Mouse (Mus musculus): ENCODE measurements around the gene Ssu72. TPM values are rescaled to one million over a fixed set of nuclear protein-coding genes. Genes with fewer than 3 reads are reported as not detected.

Gene Ssu72
- polyA plus RNA-seq, 1 experiment from 2014 or later, result 122 TPM

GRCm38 (mm10) chr4:155721668-155722083, 17.1 kb downstream of the Ssu72 start:
- DNase-seq (ENCODE audit: low spot score), result no peak
- Histone ChIP-seq H3K9ac (ENCODE audit: low read depth, low read length) (no peak overlapping the region), H3K36me3 (ENCODE audit: control insufficient read depth, insufficient read depth, low read length) (peaks cover 9% of the 10 kb centered on the region), H3K4me1 (replicated peaks; ENCODE audit: control insufficient read depth, insufficient read depth, low read length) (no peaks in the 10 kb centered on the region), H3K4me2 (no peak overlapping the region), H3K4me3 (ENCODE audit: low read depth, low read length) (no peak overlapping the region), H3K27ac (ENCODE audit: low read depth, low read length) (no peak overlapping the region), H3K9me3 (ENCODE audit: control insufficient read depth, low read length) (no peaks in the 10 kb centered on the region), H3K27me3 (replicated peaks; ENCODE audit: control insufficient read depth, insufficient read depth, low read length) (no peaks in the 10 kb centered on the region)
- 59% methylated on average over 4 of the region's 4 CpGs for WGBS
- no peak for ATAC-seq (replicated peaks; ENCODE audit: low FRiP score)

- no peak overlapping the region for H3K4me3 ChIP-seq (ENCODE audit: low read depth, low read length)
- H3K36me3 ChIP-seq (ENCODE audit: control insufficient read depth, insufficient read depth, low read length), result peaks cover 16% of the 10 kb centered on the region
- ATAC-seq (replicated peaks; ENCODE audit: low FRiP score) (no peak), DNase-seq (ENCODE audit: low spot score) (no peak)
- no peaks in the 10 kb centered on the region for H3K4me1 ChIP-seq (replicated peaks; ENCODE audit: control insufficient read depth, insufficient read depth, low read length)
- H3K27me3 ChIP-seq (replicated peaks; ENCODE audit: control insufficient read depth, insufficient read depth, low read length), result no peaks in the 10 kb centered on the region
- no peak overlapping the region for H3K4me2 ChIP-seq
- no peaks in the 10 kb centered on the region for H3K9me3 ChIP-seq (ENCODE audit: control insufficient read depth, low read length)
- H3K9ac ChIP-seq (ENCODE audit: low read depth, low read length), result no peak overlapping the region
- WGBS, result 88% methylated on average over 2 of the region's 2 CpGs
- no peak overlapping the region for H3K27ac ChIP-seq (ENCODE audit: low read depth, low read length)
Observed at GRCm38 (mm10) chr4:155727993-155728392, 23.4 kb downstream of the Ssu72 start.

GRCm38 (mm10) chr4:155733267-155733666, 28.7 kb downstream of the Ssu72 start:
- ATAC-seq (replicated peaks; ENCODE audit: low FRiP score) (no peak), DNase-seq (ENCODE audit: low spot score) (no peak)
- Histone ChIP-seq H3K36me3 (ENCODE audit: control insufficient read depth, insufficient read depth, low read length) (peaks cover 9% of the 10 kb centered on the region), H3K4me3 (ENCODE audit: low read depth, low read length) (no peak overlapping the region), H3K4me2 (peak overlapping the region; percentile 97), H3K4me1 (replicated peaks; ENCODE audit: control insufficient read depth, insufficient read depth, low read length) (peaks cover 16% of the 10 kb centered on the region), H3K27ac (ENCODE audit: low read depth, low read length) (no peak overlapping the region), H3K9me3 (ENCODE audit: control insufficient read depth, low read length) (no peaks in the 10 kb centered on the region), H3K9ac (ENCODE audit: low read depth, low read length) (no peak overlapping the region), H3K27me3 (replicated peaks; ENCODE audit: control insufficient read depth, insufficient read depth, low read length) (no peaks in the 10 kb centered on the region)
- 90% methylated on average over 10 of the region's 10 CpGs for WGBS

GRCm38 (mm10) chr4:155734350-155734941, 29.8 kb downstream of the Ssu72 start, which contains the start of gene Tmem240:
TSS of gene Tmem240 (plus strand) at chr4:155734800.
- H3K36me3 ChIP-seq (ENCODE audit: control insufficient read depth, insufficient read depth, low read length), result peaks cover 6% of the 10 kb centered on the region; the same call in 1 of the 2 replicates
- H3K27ac ChIP-seq (ENCODE audit: low read depth, low read length), result peak within 1 kb of the TSS; percentile 60; the same call in 1 of the 2 replicates
- H3K4me2 ChIP-seq, result peak within 1 kb of the TSS; percentile 97
- no peaks in the 10 kb centered on the region for H3K9me3 ChIP-seq (ENCODE audit: control insufficient read depth, low read length)
- H3K27me3 ChIP-seq (replicated peaks; ENCODE audit: control insufficient read depth, insufficient read depth, low read length), result no peaks in the 10 kb centered on the region
- peak within 1 kb of the TSS; percentile 76 for H3K4me3 ChIP-seq (ENCODE audit: low read depth, low read length)
- peak; percentile 85 for DNase-seq (ENCODE audit: low spot score)
- peak; percentile 88 for ATAC-seq (replicated peaks; ENCODE audit: low FRiP score)
- peaks cover 16% of the 10 kb centered on the region for H3K4me1 ChIP-seq (replicated peaks; ENCODE audit: control insufficient read depth, insufficient read depth, low read length)
- peak within 1 kb of the TSS; percentile 66 for H3K9ac ChIP-seq (ENCODE audit: low read depth, low read length)
- WGBS, result under 1% methylated on average over 30 of the region's 35 CpGs

- peak; percentile 74 for ATAC-seq (replicated peaks; ENCODE audit: low FRiP score)
- Histone ChIP-seq H3K4me3 (ENCODE audit: low read depth, low read length) (peak overlapping the region; percentile 76), H3K9me3 (ENCODE audit: control insufficient read depth, low read length) (no peaks in the 10 kb centered on the region), H3K9ac (ENCODE audit: low read depth, low read length) (peak overlapping the region; percentile 66), H3K4me2 (peak overlapping the region; percentile 97), H3K27me3 (replicated peaks; ENCODE audit: control insufficient read depth, insufficient read depth, low read length) (no peaks in the 10 kb centered on the region), H3K36me3 (ENCODE audit: control insufficient read depth, insufficient read depth, low read length) (peaks cover 11% of the 10 kb centered on the region; the same call in 1 of the 2 replicates), H3K27ac (ENCODE audit: low read depth, low read length) (peak overlapping the region; percentile 60; the same call in 1 of the 2 replicates), H3K4me1 (replicated peaks; ENCODE audit: control insufficient read depth, insufficient read depth, low read length) (peaks cover 16% of the 10 kb centered on the region)
- WGBS, result 2% methylated on average over 60 of the region's 79 CpGs
- peak; percentile 54 for DNase-seq (ENCODE audit: low spot score)
Observed at GRCm38 (mm10) chr4:155734951-155735702, 30.5 kb downstream of the Ssu72 start.

- no peak for DNase-seq (ENCODE audit: low spot score)
- WGBS, result 71% methylated on average over 5 of the region's 5 CpGs
- H3K27me3 ChIP-seq (replicated peaks; ENCODE audit: control insufficient read depth, insufficient read depth, low read length), result no peaks in the 10 kb centered on the region
- H3K27ac ChIP-seq (ENCODE audit: low read depth, low read length), result no peak overlapping the region
- H3K4me2 ChIP-seq, result peak overlapping the region; percentile 97
- H3K36me3 ChIP-seq (ENCODE audit: control insufficient read depth, insufficient read depth, low read length), result peaks cover 17% of the 10 kb centered on the region; the same call in 1 of the 2 replicates
- no peaks in the 10 kb centered on the region for H3K9me3 ChIP-seq (ENCODE audit: control insufficient read depth, low read length)
- H3K9ac ChIP-seq (ENCODE audit: low read depth, low read length), result peak overlapping the region; percentile 66
- no peak for ATAC-seq (replicated peaks; ENCODE audit: low FRiP score)
- H3K4me1 ChIP-seq (replicated peaks; ENCODE audit: control insufficient read depth, insufficient read depth, low read length), result peaks cover 16% of the 10 kb centered on the region
- H3K4me3 ChIP-seq (ENCODE audit: low read depth, low read length), result peak overlapping the region; percentile 76
Observed at GRCm38 (mm10) chr4:155735788-155736187, 31.2 kb downstream of the Ssu72 start.

GRCm38 (mm10) chr4:155736421-155736820, 31.8 kb downstream of the Ssu72 start:
- DNase-seq (ENCODE audit: low spot score) (no peak), ATAC-seq (replicated peaks; ENCODE audit: low FRiP score) (no peak)
- H3K4me1 ChIP-seq (replicated peaks; ENCODE audit: control insufficient read depth, insufficient read depth, low read length), result peaks cover 16% of the 10 kb centered on the region
- no peak overlapping the region for H3K4me2 ChIP-seq
- H3K9ac ChIP-seq (ENCODE audit: low read depth, low read length), result 0 out of 2 replicates have a peak overlapping the region, but pooled peaks have one; percentile 30
- H3K27me3 ChIP-seq (replicated peaks; ENCODE audit: control insufficient read depth, insufficient read depth, low read length), result no peaks in the 10 kb centered on the region
- no peak overlapping the region for H3K27ac ChIP-seq (ENCODE audit: low read depth, low read length)
- 91% methylated on average over 5 of the region's 5 CpGs for WGBS
- peaks cover 21% of the 10 kb centered on the region for H3K36me3 ChIP-seq (ENCODE audit: control insufficient read depth, insufficient read depth, low read length)
- no peaks in the 10 kb centered on the region for H3K9me3 ChIP-seq (ENCODE audit: control insufficient read depth, low read length)
- peak overlapping the region; percentile 76; the same call in 1 of the 2 replicates for H3K4me3 ChIP-seq (ENCODE audit: low read depth, low read length)

- no peak overlapping the region for H3K4me2 ChIP-seq
- no peaks in the 10 kb centered on the region for H3K9me3 ChIP-seq (ENCODE audit: control insufficient read depth, low read length)
- peaks cover 16% of the 10 kb centered on the region for H3K4me1 ChIP-seq (replicated peaks; ENCODE audit: control insufficient read depth, insufficient read depth, low read length)
- WGBS, result 64% methylated on average over 8 of the region's 8 CpGs
- H3K36me3 ChIP-seq (ENCODE audit: control insufficient read depth, insufficient read depth, low read length), result peaks cover 25% of the 10 kb centered on the region
- H3K27me3 ChIP-seq (replicated peaks; ENCODE audit: control insufficient read depth, insufficient read depth, low read length), result no peaks in the 10 kb centered on the region
- DNase-seq (ENCODE audit: low spot score), result no peak
- no peak overlapping the region for H3K27ac ChIP-seq (ENCODE audit: low read depth, low read length)
- H3K4me3 ChIP-seq (ENCODE audit: low read depth, low read length), result no peak overlapping the region
- ATAC-seq (replicated peaks; ENCODE audit: low FRiP score), result no peak
- no peak overlapping the region for H3K9ac ChIP-seq (ENCODE audit: low read depth, low read length)
Observed at GRCm38 (mm10) chr4:155738262-155738661, 33.7 kb downstream of the Ssu72 start.

Measured in liver, embryonic 11.5 days (tissue).